Mouse (Mus musculus) forebrain, postnatal 0 days (tissue): Measurements from ENCODE around the gene Acsl1. TPM values are rescaled to one million over a fixed set of nuclear protein-coding genes. Genes with fewer than 3 reads are reported as not detected.

Experiments
- ATAC-seq: fragments of 200-750 bp; cut with Nextera tagmentation; 2 replicates; pipeline ENCODE4 v1.8.0; 2017; ENCODE audit warnings: mild to moderate bottlenecking, moderate library complexity
- DNase-seq: peaks from one replicate; pipeline ENCODE4 v3.0.0-alpha.2; 2015
- H3K27ac ChIP-seq: fragments of 300-500 bp; sonication (generic); 2 replicates; pipeline ENCODE4 v1.5.1; 2014; ENCODE audit warnings: low read depth, mild to moderate bottlenecking, antibody characterized with exemption, low read length, moderate library complexity, mixed read lengths
- H3K27me3 ChIP-seq: fragments of 300-500 bp; sonication (generic); 2 replicates; pipeline ENCODE4 v1.6.1; 2014; ENCODE audit warnings: mild to moderate bottlenecking, low read length, mixed read lengths; ENCODE audit not compliant: insufficient read depth
- H3K36me3 ChIP-seq: fragments of 300-500 bp; sonication (generic); 2 replicates; pipeline ENCODE4 v1.6.1; 2014; ENCODE audit warnings: mild to moderate bottlenecking, moderate library complexity; ENCODE audit not compliant: insufficient read depth
- H3K4me1 ChIP-seq: fragments of 300-500 bp; sonication (generic); 2 replicates; pipeline ENCODE4 v1.6.1; 2014; ENCODE audit warnings: antibody characterized with exemption; ENCODE audit not compliant: insufficient read depth
- H3K4me2 ChIP-seq: fragments of 300-500 bp; sonication (generic); 2 replicates; pipeline ENCODE4 v1.6.1; 2014; ENCODE audit warnings: low read depth, mild to moderate bottlenecking, moderate library complexity
- H3K4me3 ChIP-seq: fragments of 300-500 bp; sonication (generic); 2 replicates; pipeline ENCODE4 v1.5.1; 2014; ENCODE audit warnings: low read depth, low read length, mixed read lengths
- H3K9ac ChIP-seq: fragments of 300-500 bp; sonication (generic); 2 replicates; pipeline ENCODE4 v1.6.1; 2014; ENCODE audit warnings: mild to moderate bottlenecking
- H3K9me3 ChIP-seq: fragments of 300-500 bp; sonication (generic); 2 replicates; pipeline ENCODE4 v1.6.1; 2016; ENCODE audit warnings: low read length
- CTCF ChIP-seq: sonication (generic); IDR thresholded peaks from 2 replicates; pipeline ENCODE4 v1.5.1; 2016; ENCODE audit warnings: antibody characterized with exemption, control low read depth, low read depth
- WGBS: fragments of 180-500 bp; shearing (Covaris S2); extraction: QIAGEN DNeasy Blood & Tissue Kit; methylation state at CpG from one replicate; pipeline ENCODE4 v1.1.7; 2014; 5-methylcytosine and 5-hydroxymethylcytosine counted together
- polyA plus RNA-seq: library from polyadenylated mRNA; unstranded; fragments of >200 nt; fragmentation: Nextera tagmentation; extraction: Ambion mirVana; gene quantifications from 2 replicates; pipeline ENCODE4 v1.2.1, GENCODE M21; 2015
- total RNA-seq: library from RNA; depleted of rRNA; stranded (reverse); fragments of >200 nt; gene quantifications from 2 replicates; pipeline ENCODE4 v1.2.3, GENCODE M21; 2014

Gene Acsl1
- total and polyA plus RNA-seq, 2 experiments from 2014 or later, result 26.2 to 44.2 TPM

GRCm38 (mm10) chr8:46562333-46562732 lies 91.5 kb downstream of the Acsl1 start:
- H3K4me2 ChIP-seq, result no peak overlapping the region
- 0 out of 2 replicates have a peak, but pooled peaks cover 5% of the 10 kb centered on the region for H3K36me3 ChIP-seq
- no peaks in the 10 kb centered on the region for H3K4me1 ChIP-seq
- H3K9me3 ChIP-seq, result no peaks in the 10 kb centered on the region
- H3K4me3 ChIP-seq, result no peak overlapping the region
- H3K27ac ChIP-seq, result no peak overlapping the region
- H3K27me3 ChIP-seq, result no peaks in the 10 kb centered on the region
- H3K9ac ChIP-seq, result no peak overlapping the region
- 92% methylated on average over 16 of the region's 16 CpGs for WGBS
- DNase-seq (no peak), ATAC-seq (no peak)
- TF ChIP-seq CTCF, result no peak

DNA sequence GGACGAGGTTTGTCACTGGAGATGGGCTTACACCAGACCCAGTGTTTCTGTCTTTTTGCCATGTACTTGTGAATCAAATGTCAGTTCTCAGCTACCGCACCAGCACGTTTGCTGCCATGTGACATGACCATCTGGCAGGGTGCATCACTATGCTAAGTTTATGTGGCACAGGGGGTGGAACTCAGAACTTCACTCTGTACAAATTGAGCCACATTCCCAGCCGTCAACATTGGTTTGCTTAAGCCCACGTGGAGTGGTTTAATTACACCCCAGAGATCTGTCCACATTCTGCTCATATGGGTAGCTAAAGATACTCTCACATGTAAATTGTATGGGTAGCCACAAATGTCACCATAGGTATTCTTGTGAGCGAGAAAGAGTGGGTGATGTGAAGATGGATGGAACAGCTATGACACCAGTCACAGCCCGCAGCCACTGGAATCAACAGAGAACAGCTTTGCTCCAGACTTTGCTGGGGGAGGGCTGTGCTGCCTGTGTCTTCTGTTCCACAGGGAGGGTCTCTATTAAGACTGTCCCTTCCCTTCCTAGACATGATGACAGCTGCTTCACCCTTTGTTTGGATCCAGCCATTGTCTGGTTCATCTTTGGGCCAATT lies 96.2 kb downstream of the Acsl1 start:
- H3K36me3 ChIP-seq, result 0 out of 2 replicates have a peak, but pooled peaks cover 5% of the 10 kb centered on the region
- peak; percentile 88 for ATAC-seq

GRCm38 (mm10) chr8:46567946-46568345 lies 97.1 kb downstream of the Acsl1 start:
- no peak overlapping the region for H3K27ac ChIP-seq

More for the DNA sequence above, 96.2 kb downstream of the Acsl1 start:
- Histone ChIP-seq H3K9ac (no peak overlapping the region), H3K4me2 (no peak overlapping the region), H3K9me3 (no peaks in the 10 kb centered on the region), H3K4me3 (no peak overlapping the region), H3K27me3 (no peaks in the 10 kb centered on the region), H3K27ac (no peak overlapping the region), H3K4me1 (no peaks in the 10 kb centered on the region)
- DNase-seq, result peak; percentile 42
- 74% methylated on average over 7 of the region's 7 CpGs for WGBS
- no peak for TF ChIP-seq CTCF

DNA sequence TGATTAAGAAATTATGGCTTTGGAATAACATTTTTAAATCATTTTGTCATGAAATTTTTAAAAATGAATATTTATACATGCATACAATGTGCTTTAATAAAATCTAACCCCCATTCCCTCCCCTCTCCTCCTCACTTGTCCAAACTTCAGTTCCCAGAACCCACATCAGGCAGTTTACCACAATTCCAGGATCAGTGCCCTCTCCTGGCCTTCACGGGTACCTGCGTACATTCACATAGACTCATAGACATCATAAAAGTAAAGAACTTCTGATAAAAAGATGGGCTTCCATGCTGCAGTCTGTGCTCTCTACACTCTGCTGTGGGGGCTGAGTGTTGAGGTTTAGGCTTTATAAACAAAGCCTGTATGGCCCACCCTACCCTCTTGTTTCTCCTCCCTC lies 98.1 kb downstream of the Acsl1 start:
- no peaks in the 10 kb centered on the region for H3K4me1 ChIP-seq
- H3K27ac ChIP-seq, result no peak overlapping the region
- DNase-seq (no peak), ATAC-seq (0 out of 2 replicates have a peak, but pooled peaks have one; percentile 13)
- H3K4me3 ChIP-seq, result no peak overlapping the region
- peak; percentile 61 for TF ChIP-seq CTCF
- H3K36me3 ChIP-seq, result no peaks in the 10 kb centered on the region
- WGBS, result 85% methylated on average over 2 of the region's 2 CpGs
- no peaks in the 10 kb centered on the region for H3K27me3 ChIP-seq
- H3K4me2 ChIP-seq, result no peak overlapping the region
- no peak overlapping the region for H3K9ac ChIP-seq
- H3K9me3 ChIP-seq, result no peaks in the 10 kb centered on the region

More at GRCm38 (mm10) chr8:46567946-46568345, 97.1 kb downstream of the Acsl1 start:
- 0 out of 2 replicates have a peak, but pooled peaks cover under 1% of the 10 kb centered on the region for H3K36me3 ChIP-seq
- H3K9me3 ChIP-seq, result no peaks in the 10 kb centered on the region
- TF ChIP-seq CTCF, result no peak
- ATAC-seq (no peak), DNase-seq (no peak)
- WGBS, result 89% methylated on average over 8 of the region's 8 CpGs
- no peaks in the 10 kb centered on the region for H3K27me3 ChIP-seq
- no peak overlapping the region for H3K9ac ChIP-seq
- H3K4me3 ChIP-seq, result no peak overlapping the region
- H3K4me1 ChIP-seq, result no peaks in the 10 kb centered on the region
- H3K4me2 ChIP-seq, result no peak overlapping the region

- ATAC-seq (no peak), DNase-seq (no peak)
- Histone ChIP-seq H3K4me1 (no peaks in the 10 kb centered on the region), H3K9ac (no peak overlapping the region), H3K27ac (no peak overlapping the region), H3K9me3 (no peaks in the 10 kb centered on the region), H3K27me3 (no peaks in the 10 kb centered on the region), H3K36me3 (no peaks in the 10 kb centered on the region), H3K4me3 (no peak overlapping the region), H3K4me2 (no peak overlapping the region)
- 84% methylated on average over 19 of the region's 19 CpGs for WGBS
- no peak for TF ChIP-seq CTCF
Observed at GRCm38 (mm10) chr8:46569659-46570441, 99.0 kb downstream of the Acsl1 start.

DNA sequence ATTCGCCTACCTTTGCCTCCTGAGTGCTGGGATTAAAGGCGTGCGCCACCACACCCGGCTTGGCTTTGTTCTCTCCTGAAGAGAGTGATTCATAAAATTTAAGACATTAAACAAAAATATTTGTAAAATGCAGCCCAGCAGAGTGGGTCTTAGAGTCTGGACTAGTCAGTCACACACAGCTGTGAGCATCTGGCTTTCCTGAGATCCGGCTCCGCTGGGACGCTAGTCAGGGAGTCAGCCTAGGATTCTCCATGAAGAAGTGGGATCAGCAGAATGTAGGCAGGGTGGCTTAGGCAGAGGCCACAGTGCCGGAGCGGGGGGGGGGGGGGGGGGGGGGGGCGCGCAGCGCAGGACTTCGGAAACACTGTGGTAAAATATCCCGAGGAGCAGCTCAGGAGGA lies 99.8 kb downstream of the Acsl1 start:
- H3K9me3 ChIP-seq, result no peaks in the 10 kb centered on the region

GRCm38 (mm10) chr8:46573446-46573845 lies 102.6 kb downstream of the Acsl1 start:
- no peak overlapping the region for H3K4me3 ChIP-seq
- ATAC-seq, result no peak
- H3K9ac ChIP-seq, result no peak overlapping the region
- H3K9me3 ChIP-seq, result no peaks in the 10 kb centered on the region
- no peak overlapping the region for H3K4me2 ChIP-seq
- H3K4me1 ChIP-seq, result no peaks in the 10 kb centered on the region
- H3K36me3 ChIP-seq, result peaks cover 14% of the 10 kb centered on the region
- TF ChIP-seq CTCF, result no peak
- H3K27ac ChIP-seq, result no peak overlapping the region
- no peak for DNase-seq
- no peaks in the 10 kb centered on the region for H3K27me3 ChIP-seq
- WGBS, result 75% methylated on average over 2 of the region's 2 CpGs

More for the DNA sequence above, 99.8 kb downstream of the Acsl1 start:
- ATAC-seq (no peak), DNase-seq (no peak)
- Histone ChIP-seq H3K27me3 (no peaks in the 10 kb centered on the region), H3K9ac (no peak overlapping the region), H3K27ac (no peak overlapping the region), H3K4me2 (no peak overlapping the region), H3K36me3 (no peaks in the 10 kb centered on the region), H3K4me1 (no peaks in the 10 kb centered on the region), H3K4me3 (no peak overlapping the region)
- TF ChIP-seq CTCF, result no peak
- 94% methylated on average over 10 of the region's 14 CpGs for WGBS
